Mouse (Mus musculus): ENCODE results near the gene Phip. TPM values are rescaled to one million over a fixed set of nuclear protein-coding genes. Genes with fewer than 3 reads are reported as not detected.

Phip gene
- 10 to 100 TPM; 73.0 to 73.1 TPM for total RNA-seq (2021)
- long read RNA-seq, experiment 1, full-length matches to known transcripts: 1 of 17 reads
- long read RNA-seq, experiment 1, partial matches to known transcripts: 5 of 17 reads
- long read RNA-seq, experiment 1, other reads (novel, unspliced or antisense): 11 of 17 reads
- long read RNA-seq, experiment 2, partial matches to known transcripts: 6 of 9 reads
- long read RNA-seq, experiment 2, other reads (novel, unspliced or antisense): 3 of 9 reads

DNA sequence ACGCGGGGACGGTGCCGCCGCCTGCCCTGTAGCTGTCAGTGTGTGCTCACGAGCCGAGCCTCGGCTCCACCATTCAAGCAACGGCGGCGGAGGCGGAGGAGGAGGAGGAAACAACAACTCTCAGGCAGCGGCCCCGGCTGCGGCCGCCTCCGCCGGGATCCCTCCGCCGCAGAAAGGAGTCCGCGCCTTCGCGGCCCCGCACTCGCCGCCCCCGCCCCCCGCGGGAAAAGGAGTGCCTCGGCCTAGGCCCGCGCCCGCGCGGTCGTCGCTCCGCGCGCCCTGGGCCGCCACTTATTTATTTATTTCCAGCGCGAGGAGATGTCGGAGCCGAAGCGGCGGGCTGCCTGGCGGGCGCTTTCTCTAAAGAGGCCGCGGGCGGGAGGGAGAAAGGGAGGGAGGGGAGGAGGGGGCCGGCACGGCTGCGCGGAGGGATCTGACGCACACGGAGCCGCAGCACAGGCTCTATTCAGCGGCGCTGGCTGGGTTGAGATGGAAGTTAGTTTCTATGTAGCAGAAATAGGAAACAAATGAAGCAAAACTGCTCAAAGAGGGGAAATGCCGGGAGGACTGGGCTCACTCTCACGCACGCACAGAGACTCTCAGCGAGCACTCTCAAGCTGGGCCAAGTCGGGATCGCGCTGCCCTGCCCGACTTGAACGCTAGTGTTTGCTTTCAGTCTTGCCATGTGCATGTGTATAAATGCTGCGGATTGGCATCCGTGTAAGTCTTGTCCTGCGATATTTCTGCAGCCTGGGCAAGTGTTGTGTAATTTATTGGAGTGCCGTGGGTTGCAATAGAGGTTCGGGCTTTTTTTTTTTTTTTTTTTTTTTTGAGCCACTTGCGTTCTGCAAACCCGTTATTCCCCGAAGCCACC is at the start of gene Phip:
Gene Phip, minus strand, starts transcription at position 175 of the 874 bp plus-strand sequence.
- peak; percentile 92 to 95 for DNase-seq (ENCODE audit: low spot score in 2 of 2)

GRCm38 (mm10) chr9:83023724-83024123 is 48.4 kb upstream of the Phip start:
- no peak for DNase-seq (ENCODE audit: low spot score in 2 of 2)

DNA sequence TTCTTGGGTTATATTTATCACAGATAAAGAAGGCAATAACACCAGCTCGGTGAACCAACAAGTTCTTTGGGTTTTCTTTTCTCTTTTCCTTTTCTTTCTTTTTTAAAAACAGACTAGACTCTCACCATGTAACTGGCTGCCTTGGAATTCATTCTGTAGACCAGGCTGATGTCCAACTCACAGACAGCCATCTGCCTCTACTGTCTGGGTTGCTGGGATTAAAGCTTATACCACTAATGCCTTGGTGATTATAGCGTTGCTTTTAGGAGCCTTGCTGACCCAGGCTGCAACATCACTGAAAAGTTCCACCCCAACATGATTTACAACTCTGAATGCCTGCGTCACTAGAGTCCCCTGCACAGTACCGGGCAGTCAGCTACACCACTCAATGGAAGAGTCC is 39.2 kb upstream of the Phip start:
- no peak for DNase-seq (ENCODE audit: low spot score in 2 of 2)

- no peak for DNase-seq (ENCODE audit: low spot score in 2 of 2)
Observed at GRCm38 (mm10) chr9:83008306-83008705, 33.0 kb upstream of the Phip start.

DNA sequence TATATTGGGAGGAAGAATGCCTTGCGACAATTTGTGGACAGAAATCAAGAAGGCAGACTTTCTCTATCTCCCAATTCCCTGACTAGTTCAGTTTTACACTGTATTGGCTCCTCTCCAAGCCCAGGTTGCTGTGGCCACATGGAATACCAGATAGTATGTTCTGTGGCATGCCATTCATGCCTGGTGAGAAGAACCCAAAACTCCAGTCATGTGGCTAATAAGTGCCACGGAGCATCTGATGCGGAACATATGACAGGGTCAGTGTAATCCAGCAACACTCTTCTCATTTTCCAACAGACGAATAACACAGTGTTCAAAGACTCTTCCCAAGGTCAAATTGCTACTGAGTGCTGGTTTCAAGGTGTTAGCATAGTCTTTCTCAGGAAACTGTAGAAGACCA is 26.0 kb upstream of the Phip start:
- DNase-seq (ENCODE audit: low spot score in 2 of 2): no peak

- no peak for DNase-seq (ENCODE audit: low spot score in 2 of 2)
Observed at GRCm38 (mm10) chr9:82997765-82998500, 22.6 kb upstream of the Phip start.

DNA sequence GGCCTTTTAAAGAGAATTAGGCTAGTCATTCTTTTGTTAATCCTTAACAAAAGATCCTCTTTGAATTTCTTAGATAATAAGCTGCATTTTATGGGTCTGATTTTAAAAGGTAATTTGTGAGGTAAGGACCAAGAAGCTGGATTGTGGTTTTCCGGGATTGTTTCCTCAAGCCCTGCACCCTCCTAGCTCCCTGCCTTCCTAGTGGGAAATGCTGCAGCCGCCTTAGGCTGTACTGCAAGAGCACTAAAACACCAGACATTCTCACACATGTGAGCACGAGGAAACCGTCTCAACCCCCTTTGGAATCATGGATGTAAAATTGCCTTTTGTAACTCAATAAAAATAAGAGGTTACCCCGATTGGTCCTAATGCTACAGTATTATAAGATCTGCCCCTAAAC is 1.6 kb upstream of the Phip start:
- peak; percentile 14 to 25 for DNase-seq (ENCODE audit: low spot score in 2 of 2)

DNA sequence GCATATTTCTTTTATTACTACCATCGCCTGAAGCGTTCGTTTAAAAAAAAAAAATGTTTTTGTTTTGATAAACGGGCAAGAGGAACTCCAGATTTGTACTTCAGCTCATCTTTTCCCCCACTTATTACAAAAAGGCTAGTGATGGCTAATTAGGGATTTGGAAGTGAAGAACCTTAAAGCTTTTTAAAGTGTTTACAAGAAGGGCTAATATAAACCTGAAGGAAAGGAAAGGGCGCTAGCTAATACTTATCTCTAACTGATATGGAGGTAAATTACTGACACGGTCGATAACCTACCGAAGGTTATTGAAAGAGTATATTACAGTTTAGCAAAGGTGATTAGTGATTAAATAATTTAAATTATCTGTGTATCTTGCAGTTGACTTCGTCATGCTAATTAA is 903 bp upstream of the Phip start:
- DNase-seq (ENCODE audit: low spot score in 2 of 2): no peak

DNA sequence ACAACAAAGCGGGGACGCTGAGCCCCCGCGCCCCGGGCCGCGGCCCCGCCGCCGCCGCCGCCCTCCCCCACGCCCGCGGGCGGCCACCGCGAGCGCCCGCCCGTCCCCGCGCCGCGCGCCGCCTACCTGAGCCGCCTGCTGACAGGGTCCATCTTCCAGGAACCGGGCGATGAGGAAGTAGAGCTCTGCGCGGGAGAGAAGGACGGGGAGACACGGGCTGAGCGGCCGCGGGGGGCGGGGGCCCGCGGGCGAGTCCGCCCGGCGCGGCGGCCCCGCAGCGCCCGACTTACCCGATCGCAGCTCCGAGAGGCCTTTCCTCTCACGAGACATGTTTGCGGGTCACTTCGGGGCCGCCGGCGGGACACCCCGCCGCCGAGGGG is 364 bp downstream of the Phip start:
- DNase-seq (ENCODE audit: low spot score in 2 of 2): peak in 1 of 2 experiments; percentile 36

DNA sequence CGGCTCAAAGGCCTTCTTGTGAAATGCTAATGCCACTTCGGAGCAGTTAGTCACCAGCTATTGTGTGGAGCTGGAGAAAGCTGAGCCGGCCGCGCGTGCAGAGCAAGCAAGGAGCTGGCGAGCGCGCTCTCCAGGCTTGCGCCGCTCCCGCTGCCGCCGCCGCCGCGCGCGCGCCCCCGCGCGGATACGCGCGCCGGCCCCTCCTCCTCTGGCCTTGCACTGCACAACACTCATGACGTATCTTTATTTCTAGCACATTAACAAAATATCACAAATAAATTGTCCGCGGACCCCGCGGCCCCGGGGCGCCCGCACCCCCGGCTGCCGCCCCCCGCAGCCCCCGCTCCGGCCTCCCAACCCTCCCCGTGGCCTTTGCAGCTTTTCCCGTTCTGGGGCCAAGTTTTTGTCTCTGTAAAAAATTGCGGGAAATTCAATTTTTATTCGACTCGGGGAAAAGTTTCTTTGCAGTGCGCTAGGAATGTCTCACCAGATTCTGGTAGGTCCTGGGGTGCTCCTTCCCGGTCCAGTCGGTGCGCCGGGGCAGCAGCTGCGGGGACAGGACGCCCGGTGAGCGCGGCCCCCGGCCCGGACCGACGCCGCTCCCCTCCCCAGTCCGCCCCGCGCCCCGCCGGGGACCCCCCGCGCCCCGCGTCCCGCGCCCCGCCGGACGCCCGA is 992 bp downstream of the Phip start:
- peak; percentile 75 to 91 for DNase-seq (ENCODE audit: low spot score in 2 of 2)

- DNase-seq (ENCODE audit: low spot score in 2 of 2): no peak
Observed at GRCm38 (mm10) chr9:82973321-82973892, 1.9 kb downstream of the Phip start.

GRCm38 (mm10) chr9:82971433-82971832 is 3.9 kb downstream of the Phip start:
- DNase-seq (ENCODE audit: low spot score in 2 of 2): peak in 1 of 2 experiments; percentile 21

DNA sequence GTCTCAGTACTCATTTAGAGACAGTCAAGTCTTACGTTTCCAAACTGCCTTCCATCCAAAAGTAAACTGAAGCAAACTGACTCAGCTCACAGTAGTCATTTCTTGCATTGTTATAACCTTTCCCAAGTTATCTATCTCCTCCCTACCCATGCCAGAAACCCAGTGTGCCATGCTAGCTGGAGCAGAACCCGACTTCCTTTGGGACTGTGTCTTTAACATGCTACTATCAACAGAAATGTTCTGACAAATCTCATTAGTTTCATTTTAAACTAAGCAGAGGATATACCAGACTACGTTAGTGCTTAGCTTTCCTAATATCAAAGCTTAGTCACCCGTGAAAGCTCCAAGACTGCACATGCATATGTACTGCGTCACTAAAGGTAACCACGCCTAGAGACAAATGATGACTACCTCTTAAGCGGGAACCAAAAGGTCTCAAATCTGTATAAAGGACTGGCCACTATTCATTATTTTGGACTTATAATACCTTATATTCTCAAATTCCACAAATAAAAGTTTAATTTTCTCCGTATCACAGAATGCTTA is 8.2 kb downstream of the Phip start:
- DNase-seq (ENCODE audit: low spot score in 2 of 2): no peak

GRCm38 (mm10) chr9:82963981-82964380 is 11.3 kb downstream of the Phip start:
- no peak for DNase-seq (ENCODE audit: low spot score in 2 of 2)

DNA sequence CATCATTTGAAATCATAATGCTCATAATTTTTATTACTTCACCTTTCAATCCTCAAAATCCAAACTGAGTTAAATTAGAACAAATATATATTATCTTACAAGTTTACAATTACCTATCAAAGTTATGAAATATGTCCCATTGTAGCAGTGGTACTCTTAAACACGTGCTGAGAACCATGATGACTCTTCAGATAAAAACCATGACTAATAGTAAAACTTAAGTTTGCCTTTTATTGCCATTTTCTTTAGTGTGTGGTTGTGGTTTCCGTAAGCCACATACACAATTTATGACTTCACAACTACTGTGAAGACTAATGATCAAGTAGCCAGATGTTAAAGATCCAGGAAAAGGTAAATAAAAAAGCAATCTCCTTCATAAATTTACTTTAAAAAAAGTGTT is 14.0 kb downstream of the Phip start:
- no peak for DNase-seq (ENCODE audit: low spot score in 2 of 2)

- DNase-seq (ENCODE audit: low spot score in 2 of 2): no peak
Observed at GRCm38 (mm10) chr9:82955267-82955666, 20.0 kb downstream of the Phip start.

DNA sequence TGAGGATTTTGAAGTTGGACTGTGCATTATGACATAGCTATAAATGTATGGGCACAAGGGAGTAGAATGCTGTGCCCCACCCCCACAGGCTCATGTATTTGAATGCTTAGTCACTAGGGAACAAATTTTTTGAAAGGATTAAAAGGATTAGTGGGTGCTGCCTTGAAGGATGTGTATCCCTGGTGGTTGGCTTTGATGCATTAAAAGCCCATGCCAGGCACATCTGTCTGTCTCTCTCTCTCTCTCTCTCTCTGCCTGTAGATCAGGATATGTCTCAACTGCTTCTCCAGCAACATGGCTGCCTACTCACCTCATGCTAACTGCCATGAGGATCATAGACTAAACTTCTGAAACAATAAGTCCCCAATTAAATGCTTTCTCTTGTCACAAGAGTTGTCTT is 23.0 kb downstream of the Phip start:
- DNase-seq (ENCODE audit: low spot score in 2 of 2): no peak

DNA sequence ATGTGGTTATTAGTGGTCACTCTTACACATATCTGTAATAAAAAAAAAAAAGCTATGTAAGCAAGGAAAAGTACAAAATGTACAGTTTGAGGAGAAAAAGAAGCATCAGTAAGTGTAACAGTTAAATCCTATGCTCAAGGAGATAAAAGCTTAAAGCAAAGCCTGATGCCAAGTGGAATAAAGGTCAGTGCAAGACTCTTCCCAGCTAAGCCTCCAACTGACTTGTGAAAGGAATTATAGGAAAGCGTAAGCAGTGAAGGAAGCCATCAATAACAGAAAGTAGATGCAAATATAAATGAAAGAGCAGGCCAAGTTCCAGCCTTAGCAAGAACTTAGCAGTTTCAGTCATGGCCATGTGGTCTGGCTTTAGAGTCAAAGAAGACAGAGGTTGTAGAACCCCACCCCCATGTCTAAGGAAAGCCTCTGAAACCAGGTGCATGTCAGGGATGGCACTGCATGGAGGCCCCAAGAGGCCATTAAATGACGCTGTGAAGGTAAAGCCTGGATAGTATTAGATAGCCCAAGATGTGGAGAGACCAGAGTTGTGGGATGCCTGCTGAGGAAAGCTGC is 23.8 kb downstream of the Phip start:
- DNase-seq (ENCODE audit: low spot score in 2 of 2): no peak

GRCm38 (mm10) chr9:82907246-82907645 is 68.1 kb downstream of the Phip start:
- DNase-seq (ENCODE audit: low spot score in 2 of 2): no peak

GRCm38 (mm10) chr9:82888645-82889044 is 86.7 kb downstream of the Phip start:
- DNase-seq (ENCODE audit: low spot score in 2 of 2): peak in 1 of 2 experiments; percentile 26
